Mouse (Mus musculus) A20 (cell line): ENCODE measurements at regions not wholly inside any gene's neighbourhood (a gene's known extent, or its start where the extent isn't known, plus 50 kb on each side); places are given as distances from the start of the nearest gene placed in this dataset.

Source experiments
- DNase-seq: peaks from one replicate; pipeline ENCODE4 v3.0.0-alpha.2; 2011; ENCODE audit warnings: low read depth, low spot score

- no peak for DNase-seq
Observed at GRCm38 (mm10) chr13:47860316-47860715, 400.7 kb upstream of the Id4 start.

GRCm38 (mm10) chr13:47862896-47863295 lies 398.1 kb upstream of the Id4 start:
- no peak for DNase-seq

GRCm38 (mm10) chr13:47868656-47869055 lies 392.4 kb upstream of the Id4 start:
- no peak for DNase-seq

- DNase-seq, result no peak
Observed at GRCm38 (mm10) chr13:47869670-47870532, 391.1 kb upstream of the Id4 start.

- no peak for DNase-seq
Observed at GRCm38 (mm10) chr13:47872645-47873044, 388.4 kb upstream of the Id4 start.

GRCm38 (mm10) chr13:47892569-47892968 lies 368.5 kb upstream of the Id4 start:
- no peak for DNase-seq

GRCm38 (mm10) chr13:47894331-47894730 lies 366.7 kb upstream of the Id4 start:
- DNase-seq, result no peak

GRCm38 (mm10) chr13:47895256-47895655 lies 365.8 kb upstream of the Id4 start:
- no peak for DNase-seq

- DNase-seq, result no peak
Observed at GRCm38 (mm10) chr13:47896646-47897045, 364.4 kb upstream of the Id4 start.

- no peak for DNase-seq
Observed at GRCm38 (mm10) chr13:47909851-47910530, 351.0 kb upstream of the Id4 start.

- DNase-seq, result no peak
Observed at GRCm38 (mm10) chr13:47910531-47910910, 350.5 kb upstream of the Id4 start.

GRCm38 (mm10) chr13:47916456-47916855 lies 344.6 kb upstream of the Id4 start:
- DNase-seq, result no peak

- DNase-seq, result no peak
Observed at GRCm38 (mm10) chr13:47917370-47917769, 343.7 kb upstream of the Id4 start.

- no peak for DNase-seq
Observed at GRCm38 (mm10) chr13:47921044-47921443, 340.0 kb upstream of the Id4 start.

- DNase-seq, result no peak
Observed at GRCm38 (mm10) chr13:47940696-47941095, 320.3 kb upstream of the Id4 start.

- no peak for DNase-seq
Observed at GRCm38 (mm10) chr13:47942368-47942787, 318.6 kb upstream of the Id4 start.

GRCm38 (mm10) chr13:47943645-47944044 lies 317.4 kb upstream of the Id4 start:
- DNase-seq, result no peak

GRCm38 (mm10) chr13:47948098-47948865 lies 312.7 kb upstream of the Id4 start:
- DNase-seq, result no peak

- no peak for DNase-seq
Observed at GRCm38 (mm10) chr13:47950456-47950855, 310.6 kb upstream of the Id4 start.

GRCm38 (mm10) chr13:47951043-47951442 lies 310.0 kb upstream of the Id4 start:
- no peak for DNase-seq

GRCm38 (mm10) chr13:47952946-47953345 lies 308.1 kb upstream of the Id4 start:
- no peak for DNase-seq

- DNase-seq, result no peak
Observed at GRCm38 (mm10) chr13:47953776-47954175, 307.3 kb upstream of the Id4 start.
